Mouse (Mus musculus) neural tube, embryonic 11.5 days (tissue): ENCODE measurements at regions not wholly inside any gene's neighbourhood (a gene's known extent, or its start where the extent isn't known, plus 50 kb on each side); places are given as distances from the start of the nearest gene placed in this dataset.

Source experiments
- ATAC-seq: fragments of 200-750 bp; cut with Nextera tagmentation; 2 replicates; pipeline ENCODE4 v1.8.0; 2017; ENCODE audit warnings: moderate number of reproducible peaks, mild to moderate bottlenecking, moderate TSS enrichment, moderate library complexity; ENCODE audit not compliant: insufficient read depth, low FRiP score, low TSS enrichment
- DNase-seq: peaks from one replicate; pipeline ENCODE4 v3.0.0-alpha.2; 2015; ENCODE audit warnings: low spot score
- H3K27ac ChIP-seq: fragments of 300-500 bp; sonication (generic); 2 replicates; pipeline ENCODE4 v1.5.1; 2014; ENCODE audit warnings: low read depth, mild to moderate bottlenecking, low read length
- H3K27me3 ChIP-seq: fragments of 300-500 bp; sonication (generic); 2 replicates; pipeline ENCODE4 v1.6.1; 2014; ENCODE audit warnings: mild to moderate bottlenecking, low read length, mixed read lengths; ENCODE audit not compliant: control insufficient read depth, insufficient read depth
- H3K36me3 ChIP-seq: fragments of 300-500 bp; sonication (generic); 2 replicates; pipeline ENCODE4 v1.6.1; 2014; ENCODE audit warnings: mild to moderate bottlenecking, low read length, moderate library complexity, mixed read lengths; ENCODE audit not compliant: control insufficient read depth, insufficient read depth
- H3K4me1 ChIP-seq: fragments of 300-500 bp; sonication (generic); 2 replicates; pipeline ENCODE4 v1.6.1; 2014; ENCODE audit warnings: low read length, mixed read lengths; ENCODE audit not compliant: control insufficient read depth, insufficient read depth
- H3K4me2 ChIP-seq: fragments of 300-500 bp; sonication (generic); 2 replicates; pipeline ENCODE4 v1.6.1; 2014; ENCODE audit warnings: low read depth, mild to moderate bottlenecking, moderate library complexity
- H3K4me3 ChIP-seq: fragments of 300-500 bp; sonication (generic); 2 replicates; pipeline ENCODE4 v1.5.1; 2014; ENCODE audit warnings: low read depth, low read length
- H3K9ac ChIP-seq: fragments of 300-500 bp; sonication (generic); 2 replicates; pipeline ENCODE4 v1.6.1; 2014; ENCODE audit warnings: mild to moderate bottlenecking, low read length
- H3K9me3 ChIP-seq: fragments of 300-500 bp; sonication (generic); 2 replicates; pipeline ENCODE4 v1.6.1; 2016; ENCODE audit warnings: low read length; ENCODE audit not compliant: control insufficient read depth
- WGBS: fragments of 180-500 bp; shearing (Covaris S2); extraction: QIAGEN DNeasy Blood & Tissue Kit; methylation state at CpG from one replicate; pipeline ENCODE4 v1.1.7; 2014; 5-methylcytosine and 5-hydroxymethylcytosine counted together

GRCm38 (mm10) chr11:114611690-114612089 is 56.6 kb upstream of the Rpl38 start:
- H3K27me3 ChIP-seq = no peaks in the 10 kb centered on the region
- H3K27ac ChIP-seq = no peak overlapping the region
- no peak overlapping the region for H3K9ac ChIP-seq
- H3K9me3 ChIP-seq = no peaks in the 10 kb centered on the region
- 73% methylated on average over 8 of the region's 8 CpGs for WGBS
- H3K4me1 ChIP-seq = no peaks in the 10 kb centered on the region
- no peak overlapping the region for H3K4me2 ChIP-seq
- no peak overlapping the region for H3K4me3 ChIP-seq
- no peak for ATAC-seq
- DNase-seq = no peak
- no peaks in the 10 kb centered on the region for H3K36me3 ChIP-seq

GRCm38 (mm10) chr11:114608009-114608408 is 60.3 kb upstream of the Rpl38 start:
- H3K4me1 ChIP-seq = no peaks in the 10 kb centered on the region
- no peak overlapping the region for H3K4me3 ChIP-seq
- no peak overlapping the region for H3K9ac ChIP-seq
- H3K27me3 ChIP-seq = no peaks in the 10 kb centered on the region
- no peaks in the 10 kb centered on the region for H3K9me3 ChIP-seq
- no peaks in the 10 kb centered on the region for H3K36me3 ChIP-seq
- 94% methylated on average over 9 of the region's 9 CpGs for WGBS
- no peak for ATAC-seq
- no peak for DNase-seq
- H3K4me2 ChIP-seq = no peak overlapping the region
- no peak overlapping the region for H3K27ac ChIP-seq

GRCm38 (mm10) chr11:114603108-114603507 is 65.2 kb upstream of the Rpl38 start:
- Histone ChIP-seq H3K4me1 (no peaks in the 10 kb centered on the region), H3K27ac (no peak overlapping the region), H3K4me3 (no peak overlapping the region), H3K27me3 (no peaks in the 10 kb centered on the region), H3K4me2 (no peak overlapping the region), H3K9ac (no peak overlapping the region), H3K36me3 (no peaks in the 10 kb centered on the region), H3K9me3 (no peaks in the 10 kb centered on the region)
- ATAC-seq (no peak), DNase-seq (no peak)
- 78% methylated on average over 6 of the region's 6 CpGs for WGBS

- Histone ChIP-seq H3K27me3 (no peaks in the 10 kb centered on the region), H3K9me3 (no peaks in the 10 kb centered on the region), H3K4me2 (no peak overlapping the region), H3K4me1 (0 out of 2 replicates have a peak, but pooled peaks cover 3% of the 10 kb centered on the region), H3K4me3 (no peak overlapping the region), H3K36me3 (no peaks in the 10 kb centered on the region), H3K9ac (no peak overlapping the region), H3K27ac (no peak overlapping the region)
- DNase-seq = peak; percentile 39
- 30% methylated on average over 2 of the region's 2 CpGs for WGBS
- ATAC-seq = no peak
These were observed 71.1 kb upstream of the Rpl38 start for GRCm38 (mm10) chr11:114597225-114597624.

GRCm38 (mm10) chr11:114592961-114593360 is 75.4 kb upstream of the Rpl38 start:
- no peak overlapping the region for H3K9ac ChIP-seq
- 0 out of 2 replicates have a peak, but pooled peaks cover 3% of the 10 kb centered on the region for H3K4me1 ChIP-seq
- no peak overlapping the region for H3K4me2 ChIP-seq
- H3K27ac ChIP-seq = no peak overlapping the region
- H3K27me3 ChIP-seq = no peaks in the 10 kb centered on the region
- H3K9me3 ChIP-seq = no peaks in the 10 kb centered on the region
- no peak overlapping the region for H3K4me3 ChIP-seq
- WGBS = 77% methylated on average over 9 of the region's 9 CpGs
- H3K36me3 ChIP-seq = no peaks in the 10 kb centered on the region
- DNase-seq (no peak), ATAC-seq (no peak)

- no peaks in the 10 kb centered on the region for H3K4me1 ChIP-seq
- H3K36me3 ChIP-seq = no peaks in the 10 kb centered on the region
- no peak overlapping the region for H3K9ac ChIP-seq
- no peak overlapping the region for H3K4me3 ChIP-seq
- ATAC-seq (no peak), DNase-seq (no peak)
- H3K27me3 ChIP-seq = no peaks in the 10 kb centered on the region
- H3K9me3 ChIP-seq = no peaks in the 10 kb centered on the region
- 74% methylated on average over 9 of the region's 9 CpGs for WGBS
- no peak overlapping the region for H3K27ac ChIP-seq
- no peak overlapping the region for H3K4me2 ChIP-seq
These were observed 79.8 kb upstream of the Rpl38 start for GRCm38 (mm10) chr11:114588554-114588953.

GRCm38 (mm10) chr11:114587986-114588385 is 80.3 kb upstream of the Rpl38 start:
- 91% methylated on average over 4 of the region's 4 CpGs for WGBS
- Histone ChIP-seq H3K4me3 (no peak overlapping the region), H3K4me2 (no peak overlapping the region), H3K36me3 (no peaks in the 10 kb centered on the region), H3K27me3 (no peaks in the 10 kb centered on the region), H3K27ac (no peak overlapping the region), H3K4me1 (no peaks in the 10 kb centered on the region), H3K9ac (no peak overlapping the region), H3K9me3 (no peaks in the 10 kb centered on the region)
- ATAC-seq (no peak), DNase-seq (no peak)

DNA sequence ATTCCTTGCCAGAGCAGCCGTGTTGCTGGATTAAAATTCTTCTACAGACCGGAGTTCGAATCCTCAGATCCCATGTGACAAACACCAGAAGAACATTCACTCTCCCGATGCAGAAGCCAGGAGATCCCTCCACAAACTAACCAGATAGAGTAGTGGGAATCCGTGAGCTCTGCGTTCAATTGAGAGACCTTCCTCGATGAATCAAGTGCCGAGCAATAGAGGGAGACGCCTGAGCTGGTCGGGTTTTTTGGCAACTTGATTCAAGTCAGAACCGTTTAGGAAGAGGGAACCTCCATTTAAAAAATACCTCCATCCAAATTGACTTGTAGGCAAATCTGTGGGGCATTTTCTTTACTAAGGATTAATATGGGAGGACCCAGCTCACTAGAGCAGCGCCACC is 81.9 kb upstream of the Rpl38 start:
- no peaks in the 10 kb centered on the region for H3K9me3 ChIP-seq
- no peak overlapping the region for H3K27ac ChIP-seq
- 90% methylated on average over 12 of the region's 12 CpGs for WGBS
- no peaks in the 10 kb centered on the region for H3K27me3 ChIP-seq
- ATAC-seq (no peak), DNase-seq (no peak)
- no peaks in the 10 kb centered on the region for H3K4me1 ChIP-seq
- no peak overlapping the region for H3K4me2 ChIP-seq
- no peaks in the 10 kb centered on the region for H3K36me3 ChIP-seq
- H3K4me3 ChIP-seq = no peak overlapping the region
- no peak overlapping the region for H3K9ac ChIP-seq

DNA sequence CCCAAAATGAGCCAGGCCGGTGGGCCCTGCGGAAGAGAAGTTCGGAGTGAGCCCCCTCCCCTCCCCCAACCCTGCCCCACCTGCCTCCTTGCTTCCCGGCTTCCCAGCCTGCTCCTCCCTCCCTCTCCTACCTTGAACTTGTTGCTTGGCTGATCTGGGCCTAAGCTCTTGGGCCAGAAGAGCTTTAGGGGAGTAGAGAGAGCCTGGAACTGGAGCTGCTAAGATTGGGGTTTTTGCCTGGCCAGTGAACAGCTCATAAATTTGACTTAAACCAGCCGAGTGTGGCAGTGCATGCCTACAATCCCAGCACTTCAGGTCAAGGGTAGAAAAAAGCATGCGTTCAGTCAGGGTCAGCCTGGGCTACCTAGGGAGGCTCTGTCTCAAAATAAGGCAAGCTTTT is 83.5 kb upstream of the Rpl38 start:
- Histone ChIP-seq H3K4me3 (no peak overlapping the region), H3K27ac (no peak overlapping the region), H3K4me1 (no peaks in the 10 kb centered on the region), H3K9me3 (no peaks in the 10 kb centered on the region), H3K27me3 (no peaks in the 10 kb centered on the region), H3K36me3 (no peaks in the 10 kb centered on the region), H3K4me2 (no peak overlapping the region), H3K9ac (no peak overlapping the region)
- DNase-seq (no peak), ATAC-seq (no peak)
- WGBS = 78% methylated on average over 6 of the region's 6 CpGs
